Mouse (Mus musculus) WW6 (cell line): ENCODE measurements around the gene Ushbp1.

ENCODE experiments used
- DNase-seq: peaks from one replicate; pipeline ENCODE4 v3.0.0-alpha.2; 2013; ENCODE audit warnings: low read depth, low spot score

Gene Ushbp1

GRCm38 (mm10) chr8:71394481-71394880 lies 1.1 kb downstream of the Ushbp1 start:
- DNase-seq = no peak

- DNase-seq = no peak
Observed at GRCm38 (mm10) chr8:71392871-71393270, 2.7 kb downstream of the Ushbp1 start.

GRCm38 (mm10) chr8:71392391-71392790 lies 3.2 kb downstream of the Ushbp1 start:
- DNase-seq = no peak

- DNase-seq = no peak
Observed at GRCm38 (mm10) chr8:71391696-71392095, 3.9 kb downstream of the Ushbp1 start.

- DNase-seq = no peak
Observed at GRCm38 (mm10) chr8:71388267-71388666, 7.3 kb downstream of the Ushbp1 start.

- DNase-seq = peak; percentile 76
Observed at GRCm38 (mm10) chr8:71385212-71385835, 10.3 kb downstream of the Ushbp1 start.

- DNase-seq = no peak
Observed at GRCm38 (mm10) chr8:71383860-71384259, 11.7 kb downstream of the Ushbp1 start.

- DNase-seq = no peak
Observed at GRCm38 (mm10) chr8:71383396-71383795, 12.2 kb downstream of the Ushbp1 start.

GRCm38 (mm10) chr8:71381971-71382961 lies 13.3 kb downstream of the Ushbp1 start:
- DNase-seq = no peak

- no peak for DNase-seq
Observed at GRCm38 (mm10) chr8:71381421-71381970, 14.1 kb downstream of the Ushbp1 start, which contains the start of gene Nr2f6. TSS of gene Nr2f6 (minus strand) at chr8:71381960.

GRCm38 (mm10) chr8:71380178-71381171 lies 15.1 kb downstream of the Ushbp1 start:
- no peak for DNase-seq

GRCm38 (mm10) chr8:71379512-71380075 lies 16.0 kb downstream of the Ushbp1 start:
- DNase-seq = no peak

GRCm38 (mm10) chr8:71379008-71379407 lies 16.6 kb downstream of the Ushbp1 start:
- DNase-seq = no peak

GRCm38 (mm10) chr8:71376423-71377030 lies 19.1 kb downstream of the Ushbp1 start:
- DNase-seq = no peak

- no peak for DNase-seq
Observed at GRCm38 (mm10) chr8:71375581-71376422, 19.8 kb downstream of the Ushbp1 start.

GRCm38 (mm10) chr8:71374616-71375206 lies 20.9 kb downstream of the Ushbp1 start:
- no peak for DNase-seq

GRCm38 (mm10) chr8:71373000-71373399 lies 22.6 kb downstream of the Ushbp1 start:
- no peak for DNase-seq

GRCm38 (mm10) chr8:71372427-71372826 lies 23.2 kb downstream of the Ushbp1 start:
- no peak for DNase-seq

- peak; percentile 100 for DNase-seq
Observed at GRCm38 (mm10) chr8:71371236-71371848, 24.3 kb downstream of the Ushbp1 start, which contains the start of gene Ocel1. TSS of gene Ocel1 (plus strand) at chr8:71371298.
